Mouse (Mus musculus) spleen, postnatal 10 days (tissue): ENCODE results near the gene Enc1.
"Not testable (repeated sequence)": the region's sequence is repeated elsewhere in the genome, so short reads cannot be mapped to it uniquely, and the experiment has no call there.

Experiments
- DNase-seq, 2 experiments: peaks; one replicate each; pipeline ENCODE4 v3.0.0; 2021 to 2022; ENCODE audit warnings: low spot score in 2 of 2

Gene Enc1

DNA sequence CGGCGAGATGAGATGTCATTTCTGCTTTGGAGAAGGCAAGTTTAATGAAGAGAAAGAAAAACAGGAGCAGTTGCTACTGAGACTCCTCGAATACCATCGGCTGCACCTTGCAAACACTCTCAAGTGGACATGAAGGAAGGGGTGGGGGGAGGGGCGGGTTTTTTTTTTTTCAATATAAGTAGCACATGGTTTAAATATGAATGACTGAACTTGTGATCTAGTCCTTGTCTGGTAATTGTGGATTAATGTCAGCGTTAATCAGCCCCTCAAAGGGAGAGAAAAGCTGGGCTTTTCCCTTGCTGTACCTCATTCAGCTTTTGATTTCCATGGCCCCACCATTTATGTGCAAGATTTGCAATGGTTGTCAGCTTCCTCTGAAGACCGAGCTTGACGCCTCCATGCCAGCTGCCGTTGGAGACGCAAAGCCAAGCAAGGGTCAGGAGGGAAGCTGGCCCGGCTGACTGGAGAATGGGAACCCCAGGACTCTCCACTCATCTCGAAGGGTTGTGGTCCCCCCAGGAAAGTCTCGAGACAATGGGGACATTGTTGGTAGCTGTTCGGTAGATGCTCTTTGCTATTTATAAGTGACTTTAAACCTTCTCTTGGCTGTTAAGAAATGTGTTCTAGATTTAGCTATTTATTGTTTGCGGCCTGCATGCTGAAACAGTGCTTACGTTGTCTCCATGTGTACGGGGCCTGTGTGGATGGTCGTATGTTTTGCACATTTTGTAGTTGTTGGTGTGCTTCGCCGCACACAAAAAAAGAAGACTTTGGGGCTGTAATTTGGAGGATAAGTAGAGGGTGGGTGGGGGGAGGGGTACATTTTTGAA is 9.9 kb downstream of the Enc1 start:
- DNase-seq: no peak

- no peak for DNase-seq
Observed at GRCm38 (mm10) chr13:97251736-97252135, 10.8 kb downstream of the Enc1 start.

DNA sequence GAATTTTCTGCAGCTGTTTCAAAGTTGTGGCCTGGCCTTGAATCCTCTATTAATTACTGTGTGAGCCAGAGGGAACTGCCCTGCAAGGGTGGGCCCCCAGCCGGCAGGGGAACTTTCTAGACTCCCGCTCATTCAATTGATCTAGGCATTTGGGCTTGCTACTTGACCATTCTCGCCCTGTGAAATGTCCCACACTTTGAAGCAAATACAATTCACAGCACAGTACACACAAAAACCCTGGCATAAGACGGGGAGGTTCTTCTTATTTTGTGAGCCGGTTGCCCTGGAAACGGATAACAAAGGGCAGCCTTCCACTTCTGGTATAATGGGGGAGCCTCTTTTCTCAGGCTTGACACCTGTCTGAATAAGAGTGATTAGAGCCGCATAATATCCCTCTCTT is 11.6 kb downstream of the Enc1 start:
- no peak for DNase-seq

- no peak for DNase-seq
Observed at GRCm38 (mm10) chr13:97253418-97253981, 12.6 kb downstream of the Enc1 start.

- DNase-seq: no peak
Observed at GRCm38 (mm10) chr13:97253994-97254393, 13.1 kb downstream of the Enc1 start.

DNA sequence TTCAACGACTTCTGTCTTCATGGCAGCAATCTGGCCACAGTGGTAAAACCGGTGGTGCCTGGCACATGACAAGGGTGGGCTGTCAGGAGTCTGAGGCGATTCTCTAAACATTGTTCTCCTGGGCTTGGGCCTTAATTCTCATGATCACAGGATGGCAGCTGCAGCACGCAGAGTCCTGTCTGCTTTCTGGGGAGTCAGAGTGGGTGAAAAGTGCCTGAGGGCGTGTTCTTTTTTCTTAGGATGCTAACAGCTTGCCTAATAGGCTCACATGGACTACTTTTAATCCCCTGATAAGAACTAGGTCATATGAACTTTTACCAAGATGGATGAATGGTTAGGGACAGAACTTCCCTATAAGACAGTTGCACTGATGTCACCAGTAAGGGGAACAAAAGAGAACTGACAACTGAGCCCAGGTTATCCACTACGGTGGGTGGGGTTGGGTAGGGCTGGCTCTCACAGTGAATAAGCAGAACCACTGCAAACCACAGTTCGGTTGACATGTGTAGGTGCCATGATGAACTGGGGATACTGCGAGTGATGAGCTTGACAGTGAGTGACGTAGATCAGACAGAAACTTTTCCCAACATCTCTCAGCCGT is 13.8 kb downstream of the Enc1 start:
- no peak for DNase-seq

- DNase-seq: no peak
Observed at GRCm38 (mm10) chr13:97255976-97256848, 15.3 kb downstream of the Enc1 start.

DNA sequence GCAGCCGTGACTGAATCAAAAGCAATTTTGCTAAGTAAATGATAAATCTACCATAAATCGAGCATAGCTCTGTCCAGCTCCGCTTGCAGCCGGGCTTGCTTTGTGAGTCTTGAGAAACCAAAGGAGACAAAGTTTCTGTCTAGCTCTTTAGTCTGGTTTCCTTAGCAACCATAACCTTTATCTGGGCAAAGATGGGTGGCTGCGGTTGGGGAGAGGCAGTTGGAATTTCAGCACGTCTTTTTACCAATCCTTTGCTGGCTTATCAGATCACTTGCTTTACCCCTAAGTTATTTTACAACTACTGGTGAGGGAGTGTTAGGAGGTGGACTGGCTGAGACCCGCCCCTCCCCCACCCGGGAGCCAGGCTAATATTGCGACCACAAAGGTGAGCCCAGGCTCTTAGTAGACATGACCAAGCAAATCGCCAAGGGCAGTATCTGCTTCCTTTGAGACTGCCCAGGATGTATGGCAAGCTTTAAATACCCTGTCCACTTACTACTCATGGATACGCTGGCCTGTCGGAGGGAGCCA is 16.0 kb downstream of the Enc1 start:
- no peak for DNase-seq

DNA sequence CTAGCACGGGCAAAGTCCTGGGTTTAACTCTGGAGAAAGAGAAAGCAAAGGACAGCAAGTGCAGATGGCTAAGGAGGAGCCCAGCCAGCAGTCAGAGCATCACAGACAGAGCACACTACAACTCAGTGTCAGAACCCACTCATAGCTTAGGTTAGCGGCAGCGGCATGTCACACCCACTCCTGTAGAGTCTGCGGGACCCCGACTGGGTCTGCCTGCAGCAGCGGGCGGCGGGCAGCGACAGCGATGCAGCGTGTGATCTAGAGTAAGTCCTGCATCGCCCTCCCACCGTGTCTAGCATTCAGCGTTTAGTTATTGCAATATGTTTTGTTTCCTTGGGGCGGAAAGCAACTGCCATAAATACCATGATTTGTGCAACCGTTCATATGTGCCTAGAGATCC is 18.4 kb downstream of the Enc1 start:
- DNase-seq: no peak

GRCm38 (mm10) chr13:97260456-97261180 is 19.7 kb downstream of the Enc1 start:
- DNase-seq: no peak

DNA sequence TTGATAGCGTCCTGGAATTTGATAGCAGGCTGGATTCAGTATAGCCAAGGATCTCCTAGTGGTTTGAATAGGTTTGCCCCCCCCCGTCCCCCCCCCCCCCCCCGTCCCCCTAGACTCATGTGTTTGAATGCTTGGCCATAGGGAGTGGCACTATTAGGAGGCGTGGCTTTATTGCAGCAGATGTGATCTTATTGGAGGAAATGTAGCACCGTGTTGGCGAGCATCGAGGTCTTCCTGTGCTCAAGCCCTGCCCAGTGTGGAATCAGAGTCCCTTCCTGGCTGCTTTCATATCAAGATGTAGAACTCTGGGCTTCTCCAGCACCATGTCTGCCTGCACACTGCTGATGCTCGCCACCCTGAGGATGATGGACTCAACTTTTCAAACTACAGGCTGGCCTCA is 20.6 kb downstream of the Enc1 start:
- no peak for DNase-seq

- DNase-seq: no peak
Observed at GRCm38 (mm10) chr13:97262676-97263075, 21.8 kb downstream of the Enc1 start.

- not testable (repeated sequence) for DNase-seq
Observed at GRCm38 (mm10) chr13:97265534-97265933, 24.6 kb downstream of the Enc1 start.

DNA sequence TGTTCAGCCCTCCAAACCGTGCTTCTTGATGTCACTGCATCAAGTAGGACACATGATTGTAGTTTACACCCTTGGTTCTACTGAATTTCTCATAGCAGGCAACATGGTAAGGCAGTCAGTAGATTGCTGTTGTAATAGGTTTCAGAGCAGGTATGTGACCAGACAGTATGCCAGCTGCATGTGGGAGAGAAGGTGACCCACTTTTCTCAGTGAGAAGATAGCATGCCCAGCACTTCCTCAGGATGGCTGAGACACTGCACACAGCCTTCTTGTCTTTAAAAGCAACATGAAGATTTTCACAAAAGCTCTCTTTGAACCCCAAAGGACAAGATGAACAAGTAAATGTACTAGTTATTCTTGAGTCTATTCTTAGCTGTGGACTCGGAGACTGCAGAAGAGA is 29.8 kb downstream of the Enc1 start:
- no peak for DNase-seq

DNA sequence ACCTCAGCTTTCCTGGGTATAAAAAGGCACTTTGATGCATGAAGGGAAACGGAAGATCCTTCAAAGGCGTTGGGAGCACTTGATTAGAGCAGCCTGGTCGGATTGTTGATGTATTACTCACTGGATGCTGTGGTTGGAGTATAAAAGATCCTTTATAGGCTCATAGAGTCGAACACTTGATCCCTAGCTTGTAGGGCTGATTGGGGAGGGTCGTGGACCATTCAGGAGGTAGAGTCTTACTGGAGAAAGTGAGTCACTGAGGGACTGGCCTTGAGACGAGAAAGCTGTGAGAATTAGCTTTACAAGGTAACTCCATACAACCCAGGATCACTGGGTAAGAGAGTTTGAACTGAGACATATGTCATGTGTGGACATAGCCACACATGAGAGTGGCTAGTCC is 30.7 kb downstream of the Enc1 start:
- DNase-seq: no peak

- DNase-seq: no peak
Observed at GRCm38 (mm10) chr13:97274757-97275156, 33.9 kb downstream of the Enc1 start.

- no peak for DNase-seq
Observed at GRCm38 (mm10) chr13:97275482-97275881, 34.6 kb downstream of the Enc1 start.

GRCm38 (mm10) chr13:97282051-97282910 is 41.4 kb downstream of the Enc1 start:
- no peak for DNase-seq

- DNase-seq: no peak
Observed at GRCm38 (mm10) chr13:97282911-97283281, 42.0 kb downstream of the Enc1 start.

DNA sequence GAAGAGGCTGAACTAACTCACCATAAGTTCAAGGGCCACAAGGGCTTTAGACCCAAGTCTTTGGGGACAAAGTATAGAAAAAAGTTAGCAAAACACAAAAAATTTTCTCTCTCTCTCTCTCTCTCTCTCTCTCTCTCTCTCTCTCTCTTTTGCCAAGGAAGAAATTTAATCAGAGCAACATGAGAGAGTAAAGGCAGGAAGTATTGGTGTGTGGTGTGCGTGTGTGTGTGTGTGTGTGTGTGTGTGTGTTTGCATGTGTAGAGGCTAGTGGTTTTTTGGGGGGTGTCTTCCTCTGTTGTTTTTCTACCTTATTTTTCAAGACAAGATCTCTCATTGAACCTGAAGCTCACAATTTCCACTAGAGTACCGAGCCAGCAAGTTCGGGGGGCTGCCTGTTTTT is 46.1 kb downstream of the Enc1 start:
- no peak for DNase-seq
